Mouse (Mus musculus): ENCODE measurements around the gene Ms4a15. TPM values are rescaled to one million over a fixed set of nuclear protein-coding genes. Genes with fewer than 3 reads are reported as not detected.

Gene Ms4a15
- polyA plus RNA-seq, 1 experiment from 2014 or later: not detected

GRCm38 (mm10) chr19:10959978-10960346, 33.1 kb downstream of the Ms4a15 start:
- H3K9ac ChIP-seq: no peak overlapping the region
- H3K27ac ChIP-seq (ENCODE audit: poor library complexity, severe bottlenecking): no peak overlapping the region
- peaks cover 31% of the 10 kb centered on the region for H3K27me3 ChIP-seq (replicated peaks)
- H3K4me3 ChIP-seq: no peak overlapping the region
- ATAC-seq (ENCODE audit: insufficient number of reproducible peaks, low FRiP score): no peak
- H3K4me1 ChIP-seq (replicated peaks): no peaks in the 10 kb centered on the region
- H3K4me2 ChIP-seq: no peak overlapping the region
- 43% methylated on average over 12 of the region's 12 CpGs for WGBS
- no peaks in the 10 kb centered on the region for H3K36me3 ChIP-seq
- H3K9me3 ChIP-seq (replicated peaks): no peaks in the 10 kb centered on the region

GRCm38 (mm10) chr19:10959085-10959977, 33.7 kb downstream of the Ms4a15 start:
- Histone ChIP-seq H3K36me3 (no peaks in the 10 kb centered on the region), H3K27ac (ENCODE audit: poor library complexity, severe bottlenecking) (no peak overlapping the region), H3K4me2 (no peak overlapping the region), H3K9ac (no peak overlapping the region), H3K4me1 (replicated peaks) (no peaks in the 10 kb centered on the region), H3K9me3 (replicated peaks) (no peaks in the 10 kb centered on the region), H3K4me3 (no peak overlapping the region), H3K27me3 (replicated peaks) (peaks cover 25% of the 10 kb centered on the region)
- WGBS: 33% methylated on average over 11 of the region's 11 CpGs
- 0 out of 2 replicates have a peak, but pooled peaks have one; percentile 39 for ATAC-seq (ENCODE audit: insufficient number of reproducible peaks, low FRiP score)

GRCm38 (mm10) chr19:10952021-10952939, 40.8 kb downstream of the Ms4a15 start:
- peak; percentile 46; the same call in 1 of the 2 replicates for ATAC-seq (ENCODE audit: insufficient number of reproducible peaks, low FRiP score)
- no peak overlapping the region for H3K9ac ChIP-seq
- WGBS: 34% methylated on average over 11 of the region's 11 CpGs
- no peaks in the 10 kb centered on the region for H3K27me3 ChIP-seq (replicated peaks)
- peak overlapping the region; percentile 25; the same call in 1 of the 2 replicates for H3K4me2 ChIP-seq
- H3K27ac ChIP-seq (ENCODE audit: poor library complexity, severe bottlenecking): peak overlapping the region; percentile 53
- H3K36me3 ChIP-seq: no peaks in the 10 kb centered on the region
- no peak overlapping the region for H3K4me3 ChIP-seq
- H3K9me3 ChIP-seq (replicated peaks): no peaks in the 10 kb centered on the region
- H3K4me1 ChIP-seq (replicated peaks): peaks cover 37% of the 10 kb centered on the region

GRCm38 (mm10) chr19:10949558-10949957, 43.5 kb downstream of the Ms4a15 start:
- WGBS: 29% methylated on average over 9 of the region's 9 CpGs
- H3K36me3 ChIP-seq: peaks cover 9% of the 10 kb centered on the region
- H3K9ac ChIP-seq: peak overlapping the region; percentile 55; the same call in 1 of the 2 replicates
- peaks cover 46% of the 10 kb centered on the region for H3K4me1 ChIP-seq (replicated peaks)
- no peaks in the 10 kb centered on the region for H3K9me3 ChIP-seq (replicated peaks)
- peak overlapping the region; percentile 100 for H3K4me2 ChIP-seq
- H3K27me3 ChIP-seq (replicated peaks): no peaks in the 10 kb centered on the region
- H3K27ac ChIP-seq (ENCODE audit: poor library complexity, severe bottlenecking): peak overlapping the region; percentile 37; the same call in 1 of the 2 replicates
- H3K4me3 ChIP-seq: peak overlapping the region; percentile 92
- ATAC-seq (ENCODE audit: insufficient number of reproducible peaks, low FRiP score): no peak

GRCm38 (mm10) chr19:10949112-10949511, 43.9 kb downstream of the Ms4a15 start, which contains the start of gene Ccdc86:
TSS of gene Ccdc86 (minus strand) at chr19:10949266.
- peak; percentile 96 for ATAC-seq (ENCODE audit: insufficient number of reproducible peaks, low FRiP score)
- WGBS: 0% methylated on average over 30 of the region's 30 CpGs

GRCm38 (mm10) chr19:10948416-10948815, 44.6 kb downstream of the Ms4a15 start:
- Histone ChIP-seq H3K4me2 (peak overlapping the region; percentile 100), H3K4me3 (peak overlapping the region; percentile 92), H3K36me3 (peaks cover 21% of the 10 kb centered on the region), H3K27me3 (replicated peaks) (no peaks in the 10 kb centered on the region), H3K27ac (ENCODE audit: poor library complexity, severe bottlenecking) (0 out of 2 replicates have a peak overlapping the region, but pooled peaks have one; percentile 4), H3K4me1 (replicated peaks) (peaks cover 46% of the 10 kb centered on the region), H3K9me3 (replicated peaks) (no peaks in the 10 kb centered on the region), H3K9ac (peak overlapping the region; percentile 94)
- under 1% methylated on average over 20 of the region's 20 CpGs for WGBS
- no peak for ATAC-seq (ENCODE audit: insufficient number of reproducible peaks, low FRiP score)

More at GRCm38 (mm10) chr19:10949112-10949511, 43.9 kb downstream of the Ms4a15 start, which contains the start of gene Ccdc86:
- Histone ChIP-seq H3K36me3 (peaks cover 14% of the 10 kb centered on the region), H3K4me3 (peak within 1 kb of the TSS; percentile 92), H3K27ac (ENCODE audit: poor library complexity, severe bottlenecking) (peak within 1 kb of the TSS; percentile 37; the same call in 1 of the 2 replicates), H3K4me1 (replicated peaks) (peaks cover 46% of the 10 kb centered on the region), H3K4me2 (peak within 1 kb of the TSS; percentile 100), H3K27me3 (replicated peaks) (no peaks in the 10 kb centered on the region), H3K9ac (peak within 1 kb of the TSS; percentile 94), H3K9me3 (replicated peaks) (no peaks in the 10 kb centered on the region)

GRCm38 (mm10) chr19:10947219-10947618, 45.8 kb downstream of the Ms4a15 start:
- peak overlapping the region; percentile 100 for H3K4me2 ChIP-seq
- H3K4me3 ChIP-seq: peak overlapping the region; percentile 92
- no peak for ATAC-seq (ENCODE audit: insufficient number of reproducible peaks, low FRiP score)
- no peaks in the 10 kb centered on the region for H3K27me3 ChIP-seq (replicated peaks)
- H3K27ac ChIP-seq (ENCODE audit: poor library complexity, severe bottlenecking): no peak overlapping the region
- no peaks in the 10 kb centered on the region for H3K9me3 ChIP-seq (replicated peaks)
- H3K9ac ChIP-seq: peak overlapping the region; percentile 94
- WGBS: 88% methylated on average over 5 of the region's 5 CpGs
- peaks cover 37% of the 10 kb centered on the region for H3K4me1 ChIP-seq (replicated peaks)
- peaks cover 33% of the 10 kb centered on the region for H3K36me3 ChIP-seq

GRCm38 (mm10) chr19:10946506-10946905, 46.5 kb downstream of the Ms4a15 start:
- ATAC-seq (ENCODE audit: insufficient number of reproducible peaks, low FRiP score): no peak
- H3K27ac ChIP-seq (ENCODE audit: poor library complexity, severe bottlenecking): no peak overlapping the region
- H3K27me3 ChIP-seq (replicated peaks): no peaks in the 10 kb centered on the region
- peaks cover 38% of the 10 kb centered on the region for H3K36me3 ChIP-seq
- peak overlapping the region; percentile 100; the same call in 1 of the 2 replicates for H3K4me2 ChIP-seq
- H3K4me3 ChIP-seq: 0 out of 2 replicates have a peak overlapping the region, but pooled peaks have one; percentile 92
- peaks cover 29% of the 10 kb centered on the region for H3K4me1 ChIP-seq (replicated peaks)
- WGBS: 73% methylated on average over 3 of the region's 3 CpGs
- peak overlapping the region; percentile 29; the same call in 1 of the 2 replicates for H3K9ac ChIP-seq
- no peaks in the 10 kb centered on the region for H3K9me3 ChIP-seq (replicated peaks)

GRCm38 (mm10) chr19:10943955-10944354, 49.1 kb downstream of the Ms4a15 start:
- peaks cover 38% of the 10 kb centered on the region for H3K36me3 ChIP-seq
- 85% methylated on average over 3 of the region's 3 CpGs for WGBS
- H3K9me3 ChIP-seq (replicated peaks): no peaks in the 10 kb centered on the region
- peaks cover 36% of the 10 kb centered on the region for H3K4me1 ChIP-seq (replicated peaks)
- no peak overlapping the region for H3K4me3 ChIP-seq
- no peak overlapping the region for H3K27ac ChIP-seq (ENCODE audit: poor library complexity, severe bottlenecking)
- no peak overlapping the region for H3K9ac ChIP-seq
- H3K27me3 ChIP-seq (replicated peaks): 0 out of 2 replicates have a peak, but pooled peaks cover 5% of the 10 kb centered on the region
- no peak overlapping the region for H3K4me2 ChIP-seq
- no peak for ATAC-seq (ENCODE audit: insufficient number of reproducible peaks, low FRiP score)

GRCm38 (mm10) chr19:10940801-10941457, 52.1 kb downstream of the Ms4a15 start:
- 7% methylated on average over 40 of the region's 40 CpGs for WGBS
- Histone ChIP-seq H3K36me3 (peaks cover 38% of the 10 kb centered on the region), H3K27ac (ENCODE audit: poor library complexity, severe bottlenecking) (no peak overlapping the region), H3K4me3 (peak overlapping the region; percentile 42), H3K9me3 (replicated peaks) (no peaks in the 10 kb centered on the region), H3K4me1 (replicated peaks) (peaks cover 28% of the 10 kb centered on the region), H3K4me2 (peak overlapping the region; percentile 81), H3K27me3 (replicated peaks) (0 out of 2 replicates have a peak, but pooled peaks cover 5% of the 10 kb centered on the region), H3K9ac (peak overlapping the region; percentile 62)
- peak; percentile 68 for ATAC-seq (ENCODE audit: insufficient number of reproducible peaks, low FRiP score)

Data from heart, embryonic 12.5 days (tissue).